Mouse (Mus musculus) midbrain, embryonic 14.5 days (tissue): ENCODE data around the gene Dand5. TPM values are rescaled to one million over a fixed set of nuclear protein-coding genes. Genes with fewer than 3 reads are reported as not detected.

ENCODE experiments used
- ATAC-seq: fragments of 200-750 bp; cut with Nextera tagmentation; 2 replicates; pipeline ENCODE4 v1.8.0; 2017; ENCODE audit warnings: moderate number of reproducible peaks, moderate library complexity; ENCODE audit not compliant: low FRiP score, low TSS enrichment
- DNase-seq: peaks from one replicate; pipeline ENCODE4 v3.0.0-alpha.2; 2015
- H3K27ac ChIP-seq: fragments of 300-500 bp; sonication (generic); replicated peaks from 2 replicates; pipeline ENCODE4 v1.5.1; 2014; ENCODE audit warnings: mild to moderate bottlenecking, low read depth, low read length, moderate library complexity
- H3K27me3 ChIP-seq: fragments of 300-500 bp; sonication (generic); 2 replicates; pipeline ENCODE4 v1.6.1; 2014; ENCODE audit warnings: low read length, control low read depth, mixed read lengths; ENCODE audit not compliant: control insufficient read depth, insufficient read depth
- H3K36me3 ChIP-seq: fragments of 300-500 bp; sonication (generic); 2 replicates; pipeline ENCODE4 v1.6.1; 2014; ENCODE audit warnings: low read length, control low read depth; ENCODE audit not compliant: control insufficient read depth, insufficient read depth
- H3K4me1 ChIP-seq: fragments of 300-500 bp; sonication (generic); 2 replicates; pipeline ENCODE4 v1.6.1; 2014; ENCODE audit warnings: mild to moderate bottlenecking, antibody characterized with exemption, low read length, control low read depth; ENCODE audit not compliant: control insufficient read depth, insufficient read depth
- H3K4me2 ChIP-seq: fragments of 300-500 bp; sonication (generic); 2 replicates; pipeline ENCODE4 v1.6.1; 2014; ENCODE audit warnings: mild to moderate bottlenecking, low read length, moderate library complexity
- H3K4me3 ChIP-seq: fragments of 300-500 bp; sonication (generic); replicated peaks from 2 replicates; pipeline ENCODE4 v1.5.1; 2014; ENCODE audit warnings: low read depth, low read length
- H3K9ac ChIP-seq: fragments of 300-500 bp; sonication (generic); replicated peaks from 2 replicates; pipeline ENCODE4 v1.6.1; 2014; ENCODE audit warnings: mild to moderate bottlenecking, low read length, moderate library complexity
- H3K9me3 ChIP-seq: fragments of 300-500 bp; sonication (generic); 2 replicates; pipeline ENCODE4 v1.6.1; 2016; ENCODE audit warnings: low read length, control low read depth, mixed read lengths; ENCODE audit not compliant: control insufficient read depth
- WGBS: fragments of 180-500 bp; shearing (Covaris S2); extraction: QIAGEN DNeasy Blood & Tissue Kit; methylation state at CpG from one replicate; pipeline ENCODE4 v1.1.7; 2014; 5-methylcytosine and 5-hydroxymethylcytosine counted together
- microRNA-seq: library from miRNA; unstranded; fragments of <30 nt; microRNA quantifications from one replicate; pipeline ENCODE4, GENCODE M21; 2016
- polyA plus RNA-seq: library from polyadenylated mRNA; unstranded; fragments of >200 nt; fragmentation: Nextera tagmentation; extraction: Ambion mirVana; gene quantifications from 2 replicates; pipeline ENCODE4 v1.2.1, GENCODE M21; 2014

Dand5 gene
- polyA plus RNA-seq, 1 experiment from 2014 or later: 9.9 TPM

- Histone ChIP-seq H3K4me1 (peaks cover 15% of the 10 kb centered on the region), H3K4me3 (no peak overlapping the region), H3K4me2 (no peak overlapping the region), H3K27ac (no peak overlapping the region), H3K9me3 (no peaks in the 10 kb centered on the region), H3K36me3 (no peaks in the 10 kb centered on the region; the same call in 1 of the 2 replicates), H3K9ac (no peak overlapping the region), H3K27me3 (peaks cover 28% of the 10 kb centered on the region)
- no peak for ATAC-seq
- DNase-seq: no peak
- WGBS: 49% methylated on average over 9 of the region's 9 CpGs
These were observed 56.2 kb downstream of the Dand5 start for GRCm38 (mm10) chr8:84766422-84766821.

- WGBS: 8% methylated on average over 10 of the region's 10 CpGs
- Histone ChIP-seq H3K4me2 (peak overlapping the region; percentile 6; the same call in 1 of the 2 replicates), H3K27ac (no peak overlapping the region), H3K4me3 (no peak overlapping the region), H3K9me3 (no peaks in the 10 kb centered on the region), H3K36me3 (no peaks in the 10 kb centered on the region; the same call in 1 of the 2 replicates), H3K4me1 (peaks cover 15% of the 10 kb centered on the region), H3K9ac (no peak overlapping the region), H3K27me3 (peaks cover 23% of the 10 kb centered on the region)
- DNase-seq (no peak), ATAC-seq (no peak)
These were observed 57.0 kb downstream of the Dand5 start for GRCm38 (mm10) chr8:84765629-84766028.

Small RNA genes within 50 kb of the gene (microRNA-seq; reads per million reads assigned to microRNA genes)
- gene Mir7069: 3.8 reads per million, percentile 23 among the genes with 10 or more reads in this experiment

Other genes starting within 250 kb of the Dand5 start
- gene Ier2, start 160.0 kb downstream of the Dand5 start, polyA plus RNA-seq: 15.5 and 16.0 TPM in 2 replicates
- 56.9 and 59.6 TPM in 2 replicates for gene Trmt1, start 136.5 kb downstream of the Dand5 start, polyA plus RNA-seq
- gene Nacc1, start 135.0 kb downstream of the Dand5 start, polyA plus RNA-seq: 19.1 and 20.2 TPM in 2 replicates
- gene Lyl1, start 121.4 kb downstream of the Dand5 start, polyA plus RNA-seq: 1.5 and 3.8 TPM in 2 replicates
- gene G430095P16Rik, start 99.8 kb downstream of the Dand5 start, polyA plus RNA-seq: 0.67 and 0.91 TPM in 2 replicates
- gene Nfix, start 22.5 kb downstream of the Dand5 start, polyA plus RNA-seq: 45.9 and 49.8 TPM in 2 replicates
- gene Gadd45gip1, start 8.7 kb upstream of the Dand5 start, polyA plus RNA-seq: 32.7 and 35.8 TPM in 2 replicates
- gene Rad23a, start 17.8 kb upstream of the Dand5 start, polyA plus RNA-seq: 83.4 and 84.3 TPM in 2 replicates
- gene Calr, start 24.1 kb upstream of the Dand5 start, polyA plus RNA-seq: 434 and 525 TPM in 2 replicates
- gene Farsa, start 34.2 kb upstream of the Dand5 start, polyA plus RNA-seq: 95.6 and 111 TPM in 2 replicates
- gene Syce2, start 49.3 kb upstream of the Dand5 start, polyA plus RNA-seq: 17.4 and 27.4 TPM in 2 replicates
- gene Gcdh, start 71.1 kb upstream of the Dand5 start, polyA plus RNA-seq: 22.4 and 25.9 TPM in 2 replicates
- gene Klf1, start 79.1 kb upstream of the Dand5 start, polyA plus RNA-seq: 0.19 and 0.63 TPM in 2 replicates
- 4.0 and 5.4 TPM in 2 replicates for gene Dnase2a, start 85.7 kb upstream of the Dand5 start, polyA plus RNA-seq
- 69.5 and 69.9 TPM in 2 replicates for gene Mast1, start 114.5 kb upstream of the Dand5 start, polyA plus RNA-seq
- 0.99 and 1.4 TPM in 2 replicates for gene Rtbdn, start 124.2 kb upstream of the Dand5 start, polyA plus RNA-seq
- not detected in 2 replicates for gene Gm49661, start 146.6 kb upstream of the Dand5 start, polyA plus RNA-seq
- gene Prdx2, start 146.8 kb upstream of the Dand5 start, polyA plus RNA-seq: 1,531 and 1,588 TPM in 2 replicates
- gene Rnaseh2a, start 146.9 kb upstream of the Dand5 start, polyA plus RNA-seq: 51.7 and 54.4 TPM in 2 replicates
- 4.3 and 5.7 TPM in 2 replicates for gene Junb, start 155.9 kb upstream of the Dand5 start, polyA plus RNA-seq
- gene Hook2, start 167.8 kb upstream of the Dand5 start, polyA plus RNA-seq: 25.8 and 31.4 TPM in 2 replicates
- not detected in 2 replicates for gene Best2, start 191.7 kb upstream of the Dand5 start, polyA plus RNA-seq
- gene Asna1, start 202.5 kb upstream of the Dand5 start, polyA plus RNA-seq: 130 and 155 TPM in 2 replicates
- gene Trir, start 204.0 kb upstream of the Dand5 start, polyA plus RNA-seq: 157 and 191 TPM in 2 replicates
- gene Tnpo2, start 214.1 kb upstream of the Dand5 start, polyA plus RNA-seq: 32.0 and 41.0 TPM in 2 replicates
- gene Fbxw9, start 237.2 kb upstream of the Dand5 start, polyA plus RNA-seq: 65.0 and 80.9 TPM in 2 replicates
- gene Gm5741, start 245.2 kb upstream of the Dand5 start, polyA plus RNA-seq: 1.7 TPM in 1 of 2 replicates, not detected in the other
- gene Dhps, start 248.9 kb upstream of the Dand5 start, polyA plus RNA-seq: 88.8 and 95.8 TPM in 2 replicates